Mouse (Mus musculus) forelimb bud, embryonic 11.5 days (tissue): ENCODE measurements around the gene Vangl2.

Experiments
- DNase-seq: peaks from one replicate; pipeline ENCODE4 v3.0.0-alpha.2; 2012; ENCODE audit warnings: low read depth, low spot score

Vangl2 gene

GRCm38 (mm10) chr1:172029914-172030313 lies 1.7 kb upstream of the Vangl2 start:
- no peak for DNase-seq

DNA sequence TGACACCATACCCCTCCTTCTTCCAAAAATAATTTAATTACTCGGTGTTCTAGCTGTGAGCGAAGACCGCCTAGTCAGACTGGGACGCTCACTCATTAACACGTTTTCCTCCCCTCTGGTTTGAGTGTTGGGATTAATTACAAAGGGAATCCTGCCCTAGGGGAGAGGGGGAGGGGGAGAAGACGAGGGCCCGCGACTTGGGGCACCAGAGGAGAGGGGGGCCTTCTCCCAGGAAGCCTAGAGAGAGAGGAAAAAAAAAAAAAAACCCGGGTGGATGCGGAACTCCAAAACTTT lies 488 bp downstream of the Vangl2 start:
- no peak for DNase-seq

- peak; percentile 88 for DNase-seq
These were observed 1.0 kb downstream of the Vangl2 start for GRCm38 (mm10) chr1:172027010-172027808.

GRCm38 (mm10) chr1:172026201-172026901 lies 1.9 kb downstream of the Vangl2 start:
- peak; percentile 65 for DNase-seq

- DNase-seq = no peak
These were observed 2.9 kb downstream of the Vangl2 start for GRCm38 (mm10) chr1:172025201-172025904.

GRCm38 (mm10) chr1:172024140-172024895 lies 3.9 kb downstream of the Vangl2 start:
- DNase-seq = no peak

GRCm38 (mm10) chr1:172019863-172020521 lies 8.3 kb downstream of the Vangl2 start:
- no peak for DNase-seq

DNA sequence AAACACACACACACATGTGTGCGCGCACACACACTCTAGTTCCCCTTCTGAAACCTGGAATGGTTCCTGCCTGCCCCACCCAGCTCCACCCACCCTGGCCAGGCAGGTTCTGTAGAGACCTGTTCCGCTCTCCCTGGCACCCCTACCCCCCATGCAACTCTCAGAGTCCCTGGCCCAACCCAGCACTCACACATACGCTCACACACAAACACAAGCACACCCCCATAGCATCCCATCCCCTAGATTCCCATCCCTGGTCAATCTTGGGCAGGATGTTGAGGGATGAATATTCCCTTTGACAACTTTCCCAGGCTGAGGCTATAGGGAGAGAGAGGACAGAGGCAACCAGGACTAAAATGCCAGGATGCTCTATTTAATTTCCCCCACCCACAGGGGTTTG lies 8.9 kb downstream of the Vangl2 start:
- no peak for DNase-seq

DNA sequence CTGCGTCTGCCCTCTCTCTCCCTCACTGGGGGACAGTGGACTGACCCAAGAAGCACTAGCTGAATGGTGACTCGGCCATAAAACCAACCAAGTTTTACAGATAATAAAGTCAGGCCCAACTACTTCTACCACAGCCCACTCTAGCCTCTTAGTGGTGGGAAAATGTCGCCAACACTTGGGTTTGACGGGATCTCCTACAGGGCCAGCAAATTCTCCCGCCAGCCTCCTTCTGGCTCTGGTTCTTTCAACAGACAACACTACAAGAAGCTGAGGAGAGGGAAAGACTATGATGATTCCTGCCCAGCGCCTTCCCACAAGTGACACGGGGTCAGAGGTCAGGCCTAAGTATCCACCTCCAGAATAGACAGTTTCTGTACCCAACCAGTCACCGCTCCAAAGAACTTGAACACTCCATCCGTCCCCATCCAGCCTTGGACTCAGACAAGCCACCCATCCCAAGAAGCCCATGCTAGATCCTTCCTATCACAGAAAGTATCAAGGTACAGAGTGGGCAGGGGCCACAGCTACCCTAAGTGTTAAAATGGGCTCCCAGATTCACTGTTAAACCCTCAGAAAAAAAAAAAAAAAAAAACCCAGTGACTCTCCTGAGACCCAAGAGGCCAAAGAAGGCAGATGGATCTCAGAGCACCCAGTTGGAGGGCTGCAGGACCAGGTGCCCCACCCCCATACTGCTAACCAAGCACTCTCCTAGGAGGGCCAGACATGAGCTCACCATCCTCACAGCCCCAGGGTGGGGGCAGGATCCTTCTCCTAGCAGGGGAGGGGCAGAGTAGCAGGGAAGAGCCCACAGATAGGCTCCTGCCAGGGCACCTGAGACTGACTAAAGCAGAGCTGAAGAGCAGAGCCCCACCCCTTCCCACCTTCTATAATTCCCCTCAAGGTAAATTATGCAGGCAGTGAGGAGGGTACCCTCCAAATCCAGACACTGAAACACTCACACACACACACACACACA lies 9.6 kb downstream of the Vangl2 start:
- no peak for DNase-seq

- no peak for DNase-seq
These were observed 10.7 kb downstream of the Vangl2 start for GRCm38 (mm10) chr1:172017517-172018070.

DNA sequence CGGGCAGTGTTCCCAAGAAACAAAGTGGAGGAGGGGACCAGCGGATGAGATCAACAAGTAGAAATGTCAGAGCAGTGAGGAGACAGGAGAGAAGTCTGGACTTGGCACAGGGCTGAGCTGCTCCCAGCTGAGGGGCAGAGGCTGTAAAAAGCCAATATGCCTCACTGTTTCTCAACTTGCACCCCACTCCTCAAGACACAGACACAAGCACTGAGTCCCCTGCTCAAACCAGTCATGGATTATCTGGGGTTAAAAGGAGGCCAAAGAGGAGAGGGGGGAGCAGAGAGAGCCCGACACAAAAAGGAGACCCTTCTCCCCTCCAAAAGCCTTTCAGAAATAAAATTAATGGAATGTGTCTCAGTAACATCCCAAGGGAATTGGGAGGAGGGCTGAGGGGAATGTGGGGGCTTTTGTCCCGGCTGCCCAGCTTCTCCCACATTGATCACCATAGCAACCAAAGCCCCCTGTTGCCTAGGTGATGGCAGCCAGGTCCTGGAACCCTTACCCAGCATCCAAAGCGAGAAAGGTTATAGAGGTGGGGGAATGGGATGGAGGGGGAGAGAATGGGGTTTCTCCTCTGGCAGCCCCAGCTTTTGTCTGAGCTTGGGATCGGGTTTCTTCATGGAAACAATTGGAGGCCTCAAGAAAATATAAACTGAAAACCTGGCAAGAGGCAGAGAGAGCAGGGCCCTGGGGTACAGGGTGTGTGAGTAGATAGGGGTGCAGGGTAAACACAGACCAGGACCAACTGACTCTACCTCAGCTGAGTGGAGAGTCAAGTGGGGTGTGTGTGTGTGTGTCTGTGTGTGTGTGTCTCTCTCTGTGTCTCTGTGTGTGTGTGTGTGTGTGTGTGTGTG lies 11.4 kb downstream of the Vangl2 start:
- DNase-seq = peak; percentile 61

DNA sequence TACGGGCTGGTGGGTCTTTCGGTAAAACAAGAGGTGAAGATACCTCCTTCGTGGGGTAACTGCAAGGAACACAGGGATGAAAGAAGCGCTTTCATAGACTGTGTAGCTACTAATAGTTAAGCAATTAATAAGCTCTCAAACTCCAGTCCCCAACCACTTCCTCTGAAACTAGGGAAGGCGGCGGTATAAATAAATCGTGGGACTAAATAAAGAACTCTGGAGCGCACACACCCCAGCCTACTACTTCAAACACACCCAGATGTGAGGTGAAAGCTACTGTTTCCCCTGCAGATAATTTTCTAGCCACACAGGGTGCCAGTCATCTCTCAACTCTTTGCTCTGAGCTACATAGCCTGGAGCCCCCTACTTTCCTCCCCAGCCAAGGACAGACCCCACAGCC lies 12.2 kb downstream of the Vangl2 start:
- DNase-seq = no peak

DNA sequence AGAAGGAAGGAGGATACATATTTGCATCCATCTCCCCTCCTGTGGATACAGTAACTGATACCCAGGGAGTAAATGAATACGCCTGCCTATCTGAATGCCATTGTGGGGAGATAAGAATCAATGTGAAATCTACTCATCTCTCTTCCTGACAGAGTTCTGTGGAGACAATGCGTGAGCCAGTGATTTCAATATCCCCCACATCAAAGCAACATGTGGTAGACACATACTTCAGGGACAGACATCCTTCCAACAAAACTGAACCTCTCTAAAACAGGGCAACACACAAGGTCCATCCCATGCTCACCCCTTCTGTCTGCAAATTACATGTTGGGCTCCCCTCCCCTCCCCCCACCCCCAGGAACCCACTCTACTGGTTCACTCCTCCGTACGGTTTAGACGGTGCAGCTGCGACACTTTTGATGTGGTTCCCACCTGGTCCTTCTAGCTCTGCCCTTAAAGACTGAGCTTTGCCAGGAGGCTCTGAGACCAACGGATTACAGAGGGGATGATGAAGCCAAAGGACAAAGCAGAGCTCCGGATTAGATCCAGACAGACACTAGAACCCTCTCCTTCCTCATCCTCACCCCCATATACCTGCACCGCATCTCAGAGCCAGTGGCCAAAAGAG lies 12.8 kb downstream of the Vangl2 start:
- DNase-seq = no peak

DNA sequence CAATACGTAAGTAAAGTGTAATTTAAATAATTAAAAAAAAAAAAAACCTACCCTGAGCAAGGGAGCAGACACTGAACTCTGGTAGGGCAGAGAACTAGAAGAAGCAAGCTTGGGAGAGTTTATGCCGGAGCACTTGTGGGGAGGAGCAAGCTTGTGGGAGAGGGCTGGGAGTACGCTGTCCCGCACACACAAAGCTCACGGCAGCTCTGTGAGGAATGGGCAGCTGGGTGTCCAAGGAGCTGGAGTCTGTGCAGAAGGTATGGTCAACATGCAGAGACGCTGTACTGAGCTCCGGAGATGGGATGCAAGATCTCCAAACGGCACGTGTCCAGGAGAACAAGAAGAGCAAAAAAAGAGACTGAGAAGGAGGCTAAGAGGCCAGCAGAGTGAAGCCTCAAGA lies 13.5 kb downstream of the Vangl2 start:
- no peak for DNase-seq

GRCm38 (mm10) chr1:172012030-172012429 lies 16.2 kb downstream of the Vangl2 start:
- peak; percentile 73 for DNase-seq

DNA sequence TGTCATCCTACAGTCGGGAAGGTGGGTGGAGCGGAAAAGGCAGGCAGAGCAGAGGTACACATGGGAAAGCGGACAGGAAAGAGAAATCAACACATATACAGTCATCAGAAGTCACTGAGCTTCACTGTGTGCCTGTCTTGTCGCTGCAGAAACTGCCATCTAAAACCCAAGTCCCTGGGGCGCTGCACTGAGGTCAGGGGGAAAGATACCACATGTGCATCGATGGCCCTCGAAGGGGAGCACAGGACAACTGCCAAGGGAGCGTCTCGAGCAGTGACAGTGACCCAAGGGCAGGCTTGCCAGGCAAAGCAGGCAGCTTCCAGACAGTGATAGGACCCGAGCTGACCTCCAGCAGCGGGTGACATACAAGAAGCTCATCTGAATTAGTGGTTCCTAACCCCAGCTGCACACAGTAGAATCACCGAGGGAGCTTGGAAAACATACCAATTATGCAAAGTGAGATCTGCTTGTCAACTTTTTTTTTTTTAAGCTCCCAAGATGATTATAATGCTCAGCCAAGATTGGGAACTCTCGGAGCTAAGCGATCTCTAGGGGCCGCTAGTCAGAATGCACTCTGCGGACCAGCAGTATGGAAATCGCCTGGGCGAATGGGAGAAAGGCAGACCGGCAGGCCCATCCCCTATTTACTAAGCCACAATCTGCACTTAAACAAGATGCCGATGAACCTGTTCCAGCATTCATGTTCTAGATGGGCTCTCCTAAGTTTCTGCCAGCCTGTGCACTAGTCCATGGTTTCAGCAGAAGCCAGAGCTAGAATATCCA lies 18.0 kb downstream of the Vangl2 start:
- no peak for DNase-seq

GRCm38 (mm10) chr1:172009406-172009805 lies 18.8 kb downstream of the Vangl2 start:
- no peak for DNase-seq

GRCm38 (mm10) chr1:172008351-172008750 lies 19.9 kb downstream of the Vangl2 start:
- DNase-seq = no peak
